Mouse (Mus musculus) G1E (cell line): ENCODE data around the gene Wwp2.

Source experiments
- CTCF ChIP-seq: IDR thresholded peaks from 2 replicates; pipeline ENCODE4 v1.5.1; 2012; ENCODE audit warnings: low read depth, low read length, inconsistent platforms, mixed read lengths
- GATA1 ChIP-seq: IDR thresholded peaks from 2 replicates; pipeline ENCODE4 v1.6.1; 2012; ENCODE audit warnings: borderline replicate concordance, low read length, inconsistent platforms, mixed read lengths
- GATA2 ChIP-seq: IDR thresholded peaks from 2 replicates; pipeline ENCODE4 v1.6.1; 2012; ENCODE audit warnings: low read depth, low read length, inconsistent platforms, borderline replicate concordance
- POLR2AphosphoS5 ChIP-seq: IDR thresholded peaks from 2 replicates; pipeline ENCODE4 v1.6.1; 2012; ENCODE audit warnings: low read depth, low read length, inconsistent platforms; ENCODE audit not compliant: insufficient replicate concordance
- TAL1 ChIP-seq: conservative IDR thresholded peaks from 2 replicates; pipeline ENCODE4 v1.6.1; 2012; ENCODE audit warnings: low read depth, low read length, inconsistent platforms, mixed read lengths

DNA sequence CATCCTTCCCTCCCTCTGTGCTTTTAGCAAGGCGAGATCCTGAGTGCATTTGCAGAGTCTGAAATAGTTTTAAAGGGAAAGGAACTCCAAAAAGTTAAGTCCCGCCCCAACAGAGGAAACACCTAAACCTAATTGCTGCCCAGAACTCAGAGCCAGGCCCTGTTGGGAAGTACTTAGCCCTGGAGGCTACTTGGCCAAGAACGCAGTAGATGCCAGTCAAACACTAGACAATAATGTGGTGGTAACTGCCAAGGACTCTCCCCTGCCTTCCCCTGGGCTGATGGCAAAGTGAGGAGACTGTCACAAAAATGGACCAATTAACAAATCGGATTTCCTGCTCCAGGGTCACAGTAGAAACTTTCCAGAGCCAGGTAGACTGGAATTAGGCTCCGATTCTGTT lies 34.3 kb upstream of the Wwp2 start:
- TF ChIP-seq CTCF (no peak), TAL1 (no peak), GATA2 (no peak), GATA1 (no peak), POLR2AphosphoS5 (no peak)
